Mouse (Mus musculus): ENCODE data around the gene Serpinb9.
A peak's percentile ranks its signal among the peaks of the same experiment; 100 is the strongest.
"Not testable (repeated sequence)": the region's sequence is repeated elsewhere in the genome, so short reads cannot be mapped to it uniquely, and the experiment has no call there.

Gene Serpinb9

DNA sequence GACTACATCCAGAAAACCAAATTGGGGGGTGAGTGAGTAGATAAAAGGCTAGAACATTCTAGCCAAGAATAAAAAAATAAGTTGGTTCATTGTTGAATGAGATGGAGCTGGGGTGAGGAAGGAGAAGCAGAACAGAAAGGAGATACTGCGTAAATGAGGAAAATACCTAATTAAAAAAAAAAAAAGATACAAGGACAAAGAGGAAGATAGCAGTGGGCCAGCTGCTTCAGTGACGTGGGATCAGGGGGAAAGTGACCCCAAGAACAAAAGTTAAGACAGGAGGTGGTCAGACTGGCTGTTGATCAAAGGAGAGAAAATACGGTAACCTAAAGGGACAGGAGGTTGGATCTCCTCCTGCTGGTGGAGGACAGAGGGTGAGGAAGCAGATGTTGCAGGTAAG, at the start of gene Serpinb9:
Gene Serpinb9 (plus strand): TSS at position 301 of the 400 bp plus-strand sequence.
- DNase-seq: no peak

DNA sequence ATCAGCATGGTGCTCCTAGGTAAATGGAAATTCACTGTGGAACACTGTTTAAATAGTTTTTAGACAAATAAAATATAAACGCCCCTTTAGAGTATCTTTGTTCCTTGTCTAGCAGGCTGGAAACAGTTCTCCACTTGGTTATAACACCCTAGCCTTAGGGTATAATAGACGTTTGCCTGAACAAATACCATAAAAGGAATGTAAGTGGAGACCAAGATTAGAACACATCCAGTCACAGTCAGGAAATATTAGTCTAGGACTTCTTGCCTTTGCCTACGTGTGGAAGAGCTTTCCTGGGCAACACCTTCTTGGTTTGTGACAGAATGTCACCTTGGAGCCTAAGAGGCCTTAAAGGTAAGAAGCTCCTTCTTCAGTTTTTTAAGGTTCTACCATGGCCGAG, 46.5 kb upstream of the Serpinb9 start:
- no peak for DNase-seq

DNA sequence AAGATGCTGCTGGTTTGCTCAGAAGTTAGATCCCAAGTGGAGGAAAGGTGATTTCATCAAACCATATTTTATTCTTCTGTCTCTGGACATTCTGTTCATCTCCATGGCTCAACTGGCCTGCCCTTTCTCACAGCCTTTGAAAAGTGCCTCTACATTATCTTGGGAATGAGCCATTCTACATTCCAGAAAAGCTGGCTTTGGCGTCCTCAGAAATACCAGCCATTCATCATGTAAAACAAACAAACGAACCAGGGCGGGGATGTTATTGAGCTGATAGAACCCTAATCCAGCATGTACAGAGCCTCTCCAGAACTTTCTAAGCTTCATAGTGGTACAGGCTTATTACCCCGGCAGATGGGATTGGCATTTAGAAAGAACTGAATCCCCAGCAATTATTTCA, 45.1 kb upstream of the Serpinb9 start:
- no peak for DNase-seq

DNA sequence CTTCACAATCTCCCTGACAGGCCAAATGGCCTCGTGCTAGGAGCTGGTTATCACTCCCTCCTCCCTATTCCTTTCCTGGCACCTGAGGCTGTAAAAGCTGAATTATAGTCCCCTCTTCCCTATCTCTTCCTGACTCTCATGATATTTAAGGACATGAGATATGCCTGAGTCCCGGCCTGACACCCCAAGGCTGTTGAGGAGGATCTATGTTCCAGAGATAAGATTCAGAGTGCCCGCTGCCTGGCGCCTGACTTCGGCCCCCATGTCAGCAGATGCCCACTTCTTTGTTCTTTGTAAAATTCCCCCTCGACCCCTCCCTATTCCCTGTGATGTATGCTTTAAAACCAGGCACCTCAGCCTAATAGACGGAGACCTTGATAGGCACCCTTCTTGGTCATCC, 44.5 kb upstream of the Serpinb9 start:
- not testable (repeated sequence) for DNase-seq

DNA sequence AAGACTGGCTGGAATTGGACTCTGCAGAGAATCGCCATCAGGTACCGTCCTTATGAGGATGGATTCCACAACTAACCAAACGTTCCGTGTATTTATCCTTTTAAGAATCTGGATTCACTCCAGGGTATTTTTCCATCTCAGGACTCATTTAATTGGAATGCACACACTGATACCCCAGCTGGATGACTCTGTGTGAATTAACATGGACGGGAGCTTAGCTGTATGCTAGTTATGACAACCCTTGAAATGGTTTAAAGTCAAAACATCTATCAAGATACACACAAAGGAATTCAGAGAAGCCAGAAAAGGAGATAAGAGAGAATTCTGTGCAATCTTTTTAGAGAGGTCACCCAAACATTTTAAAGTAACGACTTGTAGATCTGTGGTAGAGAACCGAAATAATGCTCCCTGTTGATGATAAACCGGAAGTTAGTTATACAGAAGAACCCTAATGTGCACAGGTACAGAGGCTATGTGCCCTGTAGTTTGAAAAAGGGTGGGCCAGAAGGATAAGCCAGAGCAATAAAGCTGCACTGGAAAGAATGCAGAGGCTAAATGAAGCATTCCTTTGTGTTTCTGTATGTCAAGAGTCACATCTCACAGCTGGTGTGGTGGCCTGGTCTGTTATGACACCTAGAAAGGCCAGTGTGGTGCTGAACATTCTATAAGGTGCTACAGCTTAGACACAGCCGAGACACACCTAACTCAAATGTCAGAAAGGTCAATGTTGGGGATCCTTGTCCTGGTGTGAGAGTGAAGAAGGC, 38.9 kb upstream of the Serpinb9 start:
- no peak for DNase-seq

DNA sequence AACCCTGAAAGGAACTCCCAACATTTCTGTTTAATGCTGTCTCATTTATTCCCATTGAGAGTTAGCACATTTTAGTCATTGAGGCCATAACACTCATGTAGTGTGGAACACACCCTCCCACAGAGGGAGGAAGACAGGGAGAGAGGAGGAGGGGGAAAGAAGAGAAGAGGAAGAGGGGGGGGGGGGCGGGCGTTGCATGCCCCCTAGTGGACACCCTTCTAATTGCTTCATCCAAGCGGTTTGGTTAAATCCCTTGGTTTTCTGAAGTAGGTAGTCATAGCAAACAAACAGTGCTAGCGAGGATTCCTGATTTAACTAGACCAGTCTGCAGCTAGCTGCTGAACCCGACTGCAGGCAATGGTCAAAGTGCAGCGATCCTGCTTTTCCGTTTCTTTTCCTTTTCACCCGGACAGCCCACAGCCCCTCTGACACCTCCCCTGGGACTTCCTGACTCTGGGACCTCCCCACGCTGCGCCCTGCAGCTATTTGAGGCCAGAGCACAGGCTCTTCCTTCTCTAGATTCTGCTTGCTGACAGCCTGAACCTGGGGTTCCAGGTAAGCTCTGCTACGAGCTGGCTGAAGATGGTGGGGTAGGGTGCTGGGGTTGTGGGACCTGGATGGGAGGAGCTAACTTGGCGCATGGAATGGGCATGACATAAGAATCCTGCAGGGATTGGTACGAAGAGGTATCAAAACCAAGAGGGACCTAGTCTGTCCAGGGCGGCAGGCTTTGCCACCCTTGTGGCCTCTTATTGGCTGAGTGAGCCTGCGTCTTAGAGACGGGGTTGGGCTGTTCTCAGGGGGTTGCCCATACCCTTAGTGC, 37.9 kb upstream of the Serpinb9 start, which contains the start of gene Serpinb6b:
Gene Serpinb6b (plus strand): TSS at position 221 of the 823 bp plus-strand sequence.
- DNase-seq: peak; percentile 41

DNA sequence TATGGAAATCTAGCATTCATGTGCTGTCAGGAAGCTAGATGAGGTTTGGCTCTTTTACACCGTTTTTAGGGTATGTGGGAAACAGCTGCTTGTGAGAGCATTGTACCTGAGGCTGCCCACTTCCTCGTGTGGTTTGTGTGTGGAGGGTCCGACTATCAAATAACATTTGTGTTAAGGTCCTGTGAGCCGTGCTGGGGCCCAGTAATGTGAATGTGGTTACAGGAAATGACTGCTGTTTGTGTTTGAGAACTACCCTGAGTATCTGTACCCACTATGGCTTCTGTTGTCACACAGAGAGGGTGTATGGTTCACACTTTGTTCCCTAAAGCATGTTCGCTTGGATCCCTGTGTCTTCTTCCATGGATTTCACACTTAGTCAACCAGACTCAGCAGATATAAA, 36.9 kb upstream of the Serpinb9 start:
- DNase-seq: no peak

DNA sequence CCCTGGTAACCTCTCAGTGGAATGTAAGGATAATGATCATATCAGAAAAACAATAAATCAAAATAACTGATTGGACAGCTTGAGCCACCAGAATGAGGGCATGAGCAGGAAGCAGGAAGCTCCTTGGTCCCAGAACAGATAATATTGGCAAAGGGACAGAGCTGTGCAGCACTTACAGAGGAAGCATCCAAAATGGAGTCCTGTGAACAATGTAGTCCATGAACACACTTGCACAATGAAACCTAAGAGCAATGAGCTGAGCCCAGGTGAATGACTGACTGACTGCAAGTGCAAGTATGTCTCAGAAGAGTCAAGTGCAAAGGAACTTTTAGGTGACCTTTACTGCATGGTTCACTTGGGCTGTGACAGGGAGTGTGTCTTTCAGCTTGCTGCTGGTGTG, 35.8 kb upstream of the Serpinb9 start:
- no peak for DNase-seq

DNA sequence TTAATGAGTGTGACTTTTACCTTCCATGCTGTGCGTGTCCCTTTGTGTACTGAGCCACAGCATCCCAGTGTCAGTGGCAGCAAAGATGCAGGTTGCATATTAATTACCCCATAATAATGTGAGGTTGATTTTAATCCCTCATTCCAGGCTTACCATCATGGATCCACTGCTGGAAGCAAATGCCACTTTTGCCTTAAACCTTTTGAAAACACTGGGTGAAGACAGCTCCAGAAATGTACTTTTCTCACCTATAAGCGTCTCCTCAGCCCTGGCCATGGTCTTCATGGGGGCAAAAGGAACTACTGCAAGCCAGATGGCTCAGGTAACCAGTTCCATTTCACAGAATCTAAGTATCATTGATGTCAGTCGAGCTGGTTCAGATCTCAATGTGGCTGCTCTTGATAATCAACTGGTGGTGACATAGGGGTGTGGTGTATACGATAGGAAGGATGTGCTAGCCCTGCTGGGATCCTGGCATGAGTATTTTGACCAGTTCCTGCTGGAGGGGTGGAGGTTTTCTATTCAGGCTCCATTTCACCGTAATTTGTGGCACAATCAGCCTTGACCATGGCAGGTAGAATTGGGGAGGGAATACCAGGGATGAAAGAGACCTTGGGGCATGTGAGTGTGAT, 34.6 kb upstream of the Serpinb9 start:
- no peak for DNase-seq

DNA sequence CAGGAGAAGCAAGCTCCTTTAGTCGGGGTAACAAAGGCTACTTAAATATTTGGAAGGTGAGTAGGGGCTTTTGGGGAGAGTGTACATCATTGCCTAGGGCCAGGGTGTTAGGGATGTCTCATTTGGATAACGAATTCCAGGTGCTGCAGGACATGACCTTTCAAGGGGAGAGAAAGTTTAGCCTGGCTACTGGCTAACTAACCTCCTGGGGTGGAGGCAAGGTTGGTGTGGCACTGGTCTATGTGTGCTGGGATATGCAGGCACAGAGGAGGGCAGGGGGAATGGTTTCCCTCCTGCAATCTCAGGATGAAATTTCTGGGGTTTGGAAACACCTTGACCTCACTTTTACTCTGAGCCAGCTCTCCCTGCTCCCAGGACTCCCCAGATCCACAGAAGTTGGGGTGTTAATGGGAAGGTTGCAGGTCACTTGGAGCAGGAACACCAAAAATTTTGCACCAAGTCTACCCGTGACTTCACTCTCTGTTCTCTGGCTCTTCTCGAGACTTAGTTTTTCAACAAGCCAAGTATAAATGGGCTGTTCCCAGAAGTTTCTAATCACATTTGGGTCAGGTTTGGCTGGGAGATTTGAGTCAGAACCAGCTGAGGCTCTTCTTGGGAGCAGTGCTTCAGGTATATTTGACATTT, 33.9 kb upstream of the Serpinb9 start:
- DNase-seq: no peak

DNA sequence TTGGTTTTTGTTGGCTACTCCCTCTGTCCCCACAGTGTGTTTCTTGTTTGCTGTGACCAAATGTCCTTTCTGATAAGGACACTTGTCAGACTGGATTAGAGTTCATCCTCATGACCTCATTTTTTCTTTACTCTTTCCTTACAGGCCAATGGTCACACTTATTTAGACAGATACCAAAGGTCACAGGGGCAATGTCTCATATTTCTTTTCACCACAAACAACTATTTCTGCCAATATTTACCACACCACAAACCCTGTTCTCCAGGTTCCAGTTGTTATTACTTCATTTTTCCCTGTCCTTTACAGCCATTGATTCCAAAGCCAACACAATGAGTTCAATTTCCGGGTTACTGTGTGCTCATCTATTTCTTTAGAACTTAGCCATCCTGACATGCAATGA, 33.4 kb upstream of the Serpinb9 start:
- DNase-seq: no peak

DNA sequence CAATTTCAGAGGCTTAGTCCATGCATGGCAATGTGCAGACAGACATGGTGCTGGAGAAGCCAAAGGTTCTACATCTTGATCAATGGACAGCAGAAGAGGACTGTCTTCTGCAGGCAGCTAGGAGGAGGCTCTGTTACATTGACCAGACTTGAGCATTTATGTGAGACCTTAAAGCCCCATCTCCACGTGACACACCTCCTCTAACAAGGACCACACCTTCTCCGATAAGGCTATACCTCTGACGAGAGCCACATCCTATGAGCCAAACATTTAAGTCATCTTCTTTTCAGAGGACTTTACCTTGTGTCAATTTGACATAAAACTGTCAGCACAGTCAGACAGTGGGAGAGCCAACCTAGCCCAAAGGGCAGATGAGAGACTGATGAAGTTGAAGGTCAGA, 32.3 kb upstream of the Serpinb9 start:
- no peak for DNase-seq

DNA sequence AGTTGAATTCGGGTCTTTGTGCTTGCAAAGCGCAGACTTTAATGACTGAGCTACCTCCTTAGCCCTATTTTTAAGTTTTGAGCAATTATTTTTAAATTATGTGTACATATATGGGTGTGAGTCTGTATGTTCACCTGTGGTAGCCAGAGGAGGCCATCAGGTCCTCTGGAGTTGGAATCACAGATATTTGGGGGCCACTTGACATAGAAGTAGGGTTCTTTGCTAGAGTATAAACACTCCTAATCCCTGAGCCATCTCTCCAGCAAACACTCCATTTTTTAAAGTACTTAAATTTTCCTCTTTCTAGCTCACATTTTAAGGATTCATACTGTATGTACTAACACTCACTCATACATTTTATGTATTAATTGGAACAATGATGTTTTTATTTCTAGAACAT, 28.8 kb upstream of the Serpinb9 start:
- DNase-seq: no peak

DNA sequence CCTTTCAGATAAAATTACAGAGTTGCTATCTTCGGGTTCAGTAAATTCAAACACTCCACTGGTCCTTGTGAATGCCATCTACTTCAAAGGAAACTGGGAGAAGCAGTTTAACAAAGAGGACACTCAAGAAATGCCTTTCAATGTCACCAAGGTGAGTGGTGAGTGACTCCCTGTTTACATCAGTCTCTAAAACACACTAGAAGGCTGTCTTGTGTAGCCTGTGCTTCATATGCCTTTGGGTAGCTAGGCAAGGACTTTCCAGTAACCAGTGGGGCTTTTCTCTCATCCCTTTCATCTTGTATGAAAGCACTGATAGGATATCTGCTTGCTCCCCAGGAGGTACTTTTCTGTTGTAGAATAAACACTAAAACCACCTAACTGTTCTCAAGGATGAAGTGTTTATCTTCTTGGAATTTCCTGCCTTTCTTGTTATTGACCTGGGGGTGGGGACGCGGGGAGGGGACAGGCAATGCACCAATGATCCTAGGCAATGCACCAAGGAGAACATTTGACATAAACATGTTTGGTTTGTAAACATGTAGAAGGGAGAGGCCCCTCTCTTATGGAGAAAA, 28.1 kb upstream of the Serpinb9 start:
- no peak for DNase-seq

DNA sequence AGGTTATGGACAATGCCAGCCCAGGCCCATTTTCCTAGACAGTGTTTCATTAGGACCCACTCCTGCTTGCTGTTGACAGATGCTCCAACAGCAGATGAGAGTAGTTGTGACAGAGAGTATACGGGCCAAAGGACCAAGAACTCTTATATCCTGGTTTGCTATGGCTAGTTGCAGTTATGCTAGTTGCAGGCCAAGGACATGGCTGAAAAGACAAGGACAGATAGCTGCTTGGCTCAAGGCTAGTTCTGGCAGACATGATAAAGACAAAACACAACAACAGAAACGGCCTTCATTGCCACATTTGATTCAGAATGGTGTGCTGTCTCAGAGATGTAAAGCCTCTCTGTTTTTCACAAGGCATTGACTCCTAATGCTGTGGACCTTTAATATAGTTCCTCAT, 27.3 kb upstream of the Serpinb9 start:
- DNase-seq: no peak

DNA sequence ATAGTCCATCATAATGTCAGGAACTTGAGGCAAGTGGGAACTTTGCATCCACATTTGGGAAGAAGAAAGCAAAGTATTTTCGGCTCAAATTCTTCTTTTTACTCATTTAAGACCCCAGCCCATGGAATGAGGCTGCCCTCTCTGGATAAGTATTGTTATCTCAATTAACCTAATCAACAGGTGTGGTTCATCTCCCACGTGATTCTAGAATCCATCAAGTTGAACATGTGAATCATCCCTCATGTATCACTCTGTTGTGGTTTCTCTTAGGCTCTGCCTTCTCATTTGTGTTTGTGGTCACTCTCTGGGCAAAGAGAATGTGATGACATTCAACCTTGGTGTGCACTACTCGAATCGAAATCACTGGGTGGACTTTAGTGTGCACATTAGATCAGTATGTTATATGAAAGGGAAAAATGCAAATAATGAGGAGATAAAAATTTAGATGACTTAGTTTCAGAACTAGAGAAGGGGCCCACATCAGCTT, 20.5 kb upstream of the Serpinb9 start:
- no peak for DNase-seq

DNA sequence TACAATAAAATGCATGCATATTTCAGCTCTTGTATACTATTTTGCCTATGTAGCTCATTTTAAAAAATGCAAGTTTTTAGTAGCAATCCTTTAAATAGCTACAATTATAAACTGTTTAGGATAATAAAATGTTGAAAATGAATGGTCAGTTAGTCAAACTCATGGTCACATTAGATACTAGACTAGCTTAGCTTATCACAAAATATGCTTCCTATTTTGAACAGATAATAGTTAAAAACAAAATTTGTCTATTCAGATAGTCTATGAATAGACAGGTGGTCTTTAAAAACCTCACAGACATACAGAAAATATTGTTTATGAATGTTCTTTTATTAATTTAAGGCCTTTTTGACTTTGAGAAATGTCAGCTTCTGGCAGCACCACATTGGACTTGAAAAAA, 16.8 kb upstream of the Serpinb9 start:
- DNase-seq: no peak

DNA sequence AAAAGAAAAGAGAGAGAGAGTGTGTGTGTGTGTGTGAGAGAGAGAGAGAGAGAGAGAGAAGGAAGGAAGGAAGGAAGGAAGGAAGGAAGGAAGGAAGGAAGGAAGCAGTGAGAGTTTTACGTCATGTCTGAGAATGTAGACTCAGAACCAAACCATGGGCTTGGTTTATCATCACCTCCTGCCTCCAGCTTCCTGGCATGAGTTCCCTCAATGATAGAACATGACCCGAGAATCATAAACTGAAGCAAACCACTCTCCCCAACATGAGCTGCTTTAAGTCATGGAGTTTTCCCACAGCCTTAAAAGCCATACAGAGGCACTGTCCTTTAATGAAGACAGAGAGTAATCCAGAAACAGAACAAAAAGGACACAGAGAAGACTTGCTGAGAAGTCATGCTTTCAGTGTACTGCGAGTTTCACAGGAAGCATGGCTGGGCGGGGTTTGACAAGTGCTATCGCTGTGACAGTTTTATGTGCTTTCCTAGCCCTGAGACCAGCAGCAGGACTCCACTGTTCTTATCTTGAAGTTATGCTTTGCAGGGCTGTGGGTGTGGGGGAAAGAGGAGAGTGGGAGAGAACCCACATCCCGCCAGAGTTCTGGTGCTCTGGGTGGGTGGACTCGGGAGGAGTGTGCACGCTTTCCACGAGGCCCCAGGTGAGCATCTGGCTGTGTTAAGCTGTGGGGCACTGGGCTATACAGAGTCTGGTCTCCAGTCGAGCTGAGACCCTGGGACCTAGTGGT, 9.7 kb upstream of the Serpinb9 start:
- DNase-seq: no peak

DNA sequence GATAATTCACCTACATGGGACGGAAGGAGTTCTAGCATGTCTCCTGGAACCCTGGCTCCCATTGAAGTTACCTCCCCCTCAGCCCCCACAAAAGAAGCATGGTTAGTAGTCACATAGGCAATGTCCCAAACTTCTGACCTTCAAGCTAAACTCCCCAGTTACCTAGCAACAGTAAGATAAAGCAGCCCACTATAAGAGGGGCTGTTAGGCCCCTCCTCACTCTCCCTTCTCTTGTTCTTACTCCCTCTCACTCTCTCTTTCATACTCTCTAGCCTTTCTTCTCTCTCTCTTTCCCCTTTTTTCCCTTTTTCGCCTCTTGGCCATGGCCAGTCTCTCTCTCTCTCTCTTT, 9.2 kb upstream of the Serpinb9 start:
- DNase-seq: no peak

DNA sequence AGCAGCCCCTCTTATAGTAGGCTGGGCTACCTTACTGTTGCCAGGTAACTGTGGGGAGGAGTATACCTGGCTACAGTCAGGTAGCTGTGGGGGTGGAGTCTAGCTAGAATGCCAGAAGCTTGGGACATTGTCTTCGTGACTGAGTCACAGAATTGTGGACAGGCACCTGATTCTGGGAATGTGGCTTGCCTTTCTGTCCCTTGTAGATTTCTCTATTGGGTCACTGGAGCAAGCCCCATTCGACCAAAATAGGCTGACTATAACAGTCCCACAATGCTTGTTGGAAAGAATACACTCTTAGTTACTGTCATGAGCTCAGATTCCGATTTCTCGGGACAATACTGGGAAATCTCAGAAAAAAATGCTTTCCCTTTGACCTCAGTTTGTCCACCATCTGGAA, 8.0 kb upstream of the Serpinb9 start:
- DNase-seq: no peak

DNA sequence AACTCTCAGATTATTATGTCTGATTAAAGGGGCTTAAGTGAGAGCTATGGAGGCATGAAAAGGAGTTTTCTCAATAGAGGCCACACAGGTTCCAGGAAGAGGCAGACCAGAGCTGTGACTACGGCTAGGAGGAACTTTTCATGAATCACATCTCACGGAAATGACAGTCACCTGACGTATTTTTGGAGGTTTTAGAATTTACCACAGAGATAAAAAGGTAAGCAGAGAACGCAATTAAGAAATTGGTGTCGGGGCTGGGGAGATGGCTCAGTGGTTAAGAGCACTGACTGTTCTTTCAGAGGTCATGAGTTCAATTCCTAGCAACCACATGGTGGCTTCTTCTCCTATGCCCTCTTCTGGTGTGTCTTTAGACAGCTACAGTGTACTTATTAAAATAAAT, 1.7 kb upstream of the Serpinb9 start:
- no peak for DNase-seq
